Mouse (Mus musculus): ENCODE results near the gene Runx3. TPM values are rescaled to one million over a fixed set of nuclear protein-coding genes. Genes with fewer than 3 reads are reported as not detected.
"Not testable (repeated sequence)": the region's sequence is repeated elsewhere in the genome, so short reads cannot be mapped to it uniquely, and the experiment has no call there.

Gene Runx3
- polyA plus RNA-seq, 1 experiment from 2014 or later: not detected

GRCm38 (mm10) chr4:135171304-135171875 lies 50.9 kb downstream of the Runx3 start:
- no peak for ATAC-seq
- peaks cover 37% of the 10 kb centered on the region for H3K27me3 ChIP-seq (replicated peaks; ENCODE audit: control insufficient read depth, insufficient read depth, low read length)
- no peak overlapping the region for H3K27ac ChIP-seq (ENCODE audit: low read length)
- peaks cover 16% of the 10 kb centered on the region for H3K4me1 ChIP-seq (replicated peaks; ENCODE audit: control insufficient read depth, insufficient read depth, low read length)
- H3K9me3 ChIP-seq (ENCODE audit: control insufficient read depth, low read length): no peaks in the 10 kb centered on the region
- H3K9ac ChIP-seq (replicated peaks; ENCODE audit: low read depth, low read length): no peak overlapping the region
- H3K36me3 ChIP-seq (ENCODE audit: control insufficient read depth, insufficient read depth): no peaks in the 10 kb centered on the region
- no peak overlapping the region for H3K4me2 ChIP-seq (ENCODE audit: low read length)
- H3K4me3 ChIP-seq (replicated peaks; ENCODE audit: low read length): no peak overlapping the region
- 75% methylated on average over 12 of the region's 12 CpGs for WGBS

- Histone ChIP-seq H3K9me3 (ENCODE audit: control insufficient read depth, low read length) (no peaks in the 10 kb centered on the region), H3K4me1 (replicated peaks; ENCODE audit: control insufficient read depth, insufficient read depth, low read length) (peaks cover 7% of the 10 kb centered on the region), H3K4me3 (replicated peaks; ENCODE audit: low read length) (peak overlapping the region; percentile 27), H3K27ac (ENCODE audit: low read length) (no peak overlapping the region), H3K4me2 (ENCODE audit: low read length) (peak overlapping the region; percentile 50), H3K27me3 (replicated peaks; ENCODE audit: control insufficient read depth, insufficient read depth, low read length) (peaks cover 21% of the 10 kb centered on the region; the same call in 1 of the 2 replicates), H3K9ac (replicated peaks; ENCODE audit: low read depth, low read length) (0 out of 2 replicates have a peak overlapping the region, but pooled peaks have one; percentile 35), H3K36me3 (ENCODE audit: control insufficient read depth, insufficient read depth) (no peaks in the 10 kb centered on the region)
- no peak for ATAC-seq
- 7% methylated on average over 38 of the region's 38 CpGs for WGBS
These were observed 55.1 kb downstream of the Runx3 start for GRCm38 (mm10) chr4:135175406-135176120.

GRCm38 (mm10) chr4:135177568-135177967 lies 57.1 kb downstream of the Runx3 start:
- Histone ChIP-seq H3K4me3 (replicated peaks; ENCODE audit: low read length) (no peak overlapping the region), H3K9me3 (ENCODE audit: control insufficient read depth, low read length) (no peaks in the 10 kb centered on the region), H3K4me2 (ENCODE audit: low read length) (no peak overlapping the region), H3K27me3 (replicated peaks; ENCODE audit: control insufficient read depth, insufficient read depth, low read length) (peaks cover 21% of the 10 kb centered on the region; the same call in 1 of the 2 replicates), H3K27ac (ENCODE audit: low read length) (no peak overlapping the region), H3K36me3 (ENCODE audit: control insufficient read depth, insufficient read depth) (no peaks in the 10 kb centered on the region), H3K4me1 (replicated peaks; ENCODE audit: control insufficient read depth, insufficient read depth, low read length) (peaks cover 7% of the 10 kb centered on the region), H3K9ac (replicated peaks; ENCODE audit: low read depth, low read length) (no peak overlapping the region)
- ATAC-seq: no peak

- H3K4me3 ChIP-seq (replicated peaks; ENCODE audit: low read length): no peak overlapping the region
- H3K4me1 ChIP-seq (replicated peaks; ENCODE audit: control insufficient read depth, insufficient read depth, low read length): peaks cover 7% of the 10 kb centered on the region
- H3K27ac ChIP-seq (ENCODE audit: low read length): no peak overlapping the region
- H3K36me3 ChIP-seq (ENCODE audit: control insufficient read depth, insufficient read depth): no peaks in the 10 kb centered on the region
- WGBS: 24% methylated on average over 5 of the region's 5 CpGs
- no peak overlapping the region for H3K9ac ChIP-seq (replicated peaks; ENCODE audit: low read depth, low read length)
- no peak overlapping the region for H3K4me2 ChIP-seq (ENCODE audit: low read length)
- ATAC-seq: no peak
- no peaks in the 10 kb centered on the region for H3K9me3 ChIP-seq (ENCODE audit: control insufficient read depth, low read length)
- peaks cover 16% of the 10 kb centered on the region; the same call in 1 of the 2 replicates for H3K27me3 ChIP-seq (replicated peaks; ENCODE audit: control insufficient read depth, insufficient read depth, low read length)
These were observed 58.6 kb downstream of the Runx3 start for GRCm38 (mm10) chr4:135179077-135179481.

GRCm38 (mm10) chr4:135181819-135182218 lies 61.4 kb downstream of the Runx3 start:
- H3K4me2 ChIP-seq (ENCODE audit: low read length): no peak overlapping the region
- no peak overlapping the region for H3K27ac ChIP-seq (ENCODE audit: low read length)
- H3K36me3 ChIP-seq (ENCODE audit: control insufficient read depth, insufficient read depth): no peaks in the 10 kb centered on the region
- 0 out of 2 replicates have a peak, but pooled peaks cover 3% of the 10 kb centered on the region for H3K27me3 ChIP-seq (replicated peaks; ENCODE audit: control insufficient read depth, insufficient read depth, low read length)
- H3K9ac ChIP-seq (replicated peaks; ENCODE audit: low read depth, low read length): no peak overlapping the region
- no peaks in the 10 kb centered on the region for H3K9me3 ChIP-seq (ENCODE audit: control insufficient read depth, low read length)
- ATAC-seq: no peak
- H3K4me3 ChIP-seq (replicated peaks; ENCODE audit: low read length): no peak overlapping the region
- no peaks in the 10 kb centered on the region for H3K4me1 ChIP-seq (replicated peaks; ENCODE audit: control insufficient read depth, insufficient read depth, low read length)
- 93% methylated on average over 4 of the region's 4 CpGs for WGBS

GRCm38 (mm10) chr4:135184277-135184676 lies 63.8 kb downstream of the Runx3 start:
- H3K27me3 ChIP-seq (replicated peaks; ENCODE audit: control insufficient read depth, insufficient read depth, low read length); H3K9ac ChIP-seq (replicated peaks; ENCODE audit: low read depth, low read length); ATAC-seq; H3K27ac ChIP-seq (ENCODE audit: low read length); H3K4me2 ChIP-seq (ENCODE audit: low read length); H3K4me3 ChIP-seq (replicated peaks; ENCODE audit: low read length); H3K36me3 ChIP-seq (ENCODE audit: control insufficient read depth, insufficient read depth); H3K9me3 ChIP-seq (ENCODE audit: control insufficient read depth, low read length); H3K4me1 ChIP-seq (replicated peaks; ENCODE audit: control insufficient read depth, insufficient read depth, low read length): not testable (repeated sequence)
- WGBS: over 99% methylated on average over 6 of the region's 13 CpGs

GRCm38 (mm10) chr4:135189452-135190008 lies 69.1 kb downstream of the Runx3 start:
- Histone ChIP-seq H3K9ac (replicated peaks; ENCODE audit: low read depth, low read length) (no peak overlapping the region), H3K4me1 (replicated peaks; ENCODE audit: control insufficient read depth, insufficient read depth, low read length) (no peaks in the 10 kb centered on the region), H3K4me2 (ENCODE audit: low read length) (no peak overlapping the region), H3K9me3 (ENCODE audit: control insufficient read depth, low read length) (no peaks in the 10 kb centered on the region), H3K27ac (ENCODE audit: low read length) (no peak overlapping the region), H3K36me3 (ENCODE audit: control insufficient read depth, insufficient read depth) (no peaks in the 10 kb centered on the region), H3K27me3 (replicated peaks; ENCODE audit: control insufficient read depth, insufficient read depth, low read length) (no peaks in the 10 kb centered on the region), H3K4me3 (replicated peaks; ENCODE audit: low read length) (no peak overlapping the region)
- 82% methylated on average over 12 of the region's 12 CpGs for WGBS
- no peak for ATAC-seq

GRCm38 (mm10) chr4:135190364-135190763 lies 69.9 kb downstream of the Runx3 start:
- Histone ChIP-seq H3K27me3 (replicated peaks; ENCODE audit: control insufficient read depth, insufficient read depth, low read length) (no peaks in the 10 kb centered on the region), H3K4me1 (replicated peaks; ENCODE audit: control insufficient read depth, insufficient read depth, low read length) (no peaks in the 10 kb centered on the region), H3K36me3 (ENCODE audit: control insufficient read depth, insufficient read depth) (no peaks in the 10 kb centered on the region), H3K9ac (replicated peaks; ENCODE audit: low read depth, low read length) (no peak overlapping the region), H3K27ac (ENCODE audit: low read length) (no peak overlapping the region), H3K9me3 (ENCODE audit: control insufficient read depth, low read length) (no peaks in the 10 kb centered on the region), H3K4me2 (ENCODE audit: low read length) (no peak overlapping the region), H3K4me3 (replicated peaks; ENCODE audit: low read length) (no peak overlapping the region)
- WGBS: 100% methylated on average over 1 of the region's 1 CpGs
- no peak for ATAC-seq

GRCm38 (mm10) chr4:135191185-135191584 lies 70.7 kb downstream of the Runx3 start:
- WGBS: 80% methylated on average over 1 of the region's 1 CpGs
- no peaks in the 10 kb centered on the region for H3K36me3 ChIP-seq (ENCODE audit: control insufficient read depth, insufficient read depth)
- no peak overlapping the region for H3K4me3 ChIP-seq (replicated peaks; ENCODE audit: low read length)
- no peak overlapping the region for H3K4me2 ChIP-seq (ENCODE audit: low read length)
- no peaks in the 10 kb centered on the region for H3K27me3 ChIP-seq (replicated peaks; ENCODE audit: control insufficient read depth, insufficient read depth, low read length)
- H3K27ac ChIP-seq (ENCODE audit: low read length): no peak overlapping the region
- no peak overlapping the region for H3K9ac ChIP-seq (replicated peaks; ENCODE audit: low read depth, low read length)
- H3K4me1 ChIP-seq (replicated peaks; ENCODE audit: control insufficient read depth, insufficient read depth, low read length): no peaks in the 10 kb centered on the region
- H3K9me3 ChIP-seq (ENCODE audit: control insufficient read depth, low read length): no peaks in the 10 kb centered on the region
- ATAC-seq: no peak

Measured in forebrain, embryonic 16.5 days (tissue).